Mouse (Mus musculus) liver, embryonic 11.5 days (tissue): ENCODE measurements around the gene Atp6v0b. TPM values are rescaled to one million over a fixed set of nuclear protein-coding genes. Genes with fewer than 3 reads are reported as not detected.

Source experiments
- ATAC-seq: fragments of 200-750 bp; cut with Nextera tagmentation; replicated peaks from 2 replicates; pipeline ENCODE4 v1.8.0; 2017; ENCODE audit warnings: moderate number of reproducible peaks, mild to moderate bottlenecking, moderate TSS enrichment, moderate library complexity; ENCODE audit not compliant: low FRiP score
- DNase-seq: peaks from one replicate; pipeline ENCODE4 v3.0.0-alpha.2; 2017; ENCODE audit warnings: low spot score
- H3K27ac ChIP-seq: fragments of 300-500 bp; sonication (generic); 2 replicates; pipeline ENCODE4 v1.5.1; 2014; ENCODE audit warnings: mild to moderate bottlenecking, low read depth, low read length, control low read depth
- H3K27me3 ChIP-seq: fragments of 300-500 bp; sonication (generic); replicated peaks from 2 replicates; pipeline ENCODE4 v1.6.1; 2014; ENCODE audit warnings: low read length, mixed read lengths; ENCODE audit not compliant: control insufficient read depth, insufficient read depth
- H3K36me3 ChIP-seq: fragments of 300-500 bp; sonication (generic); 2 replicates; pipeline ENCODE4 v1.6.1; 2014; ENCODE audit warnings: mild to moderate bottlenecking, low read length, moderate library complexity, mixed read lengths; ENCODE audit not compliant: control insufficient read depth, insufficient read depth
- H3K4me1 ChIP-seq: fragments of 300-500 bp; sonication (generic); replicated peaks from 2 replicates; pipeline ENCODE4 v1.6.1; 2014; ENCODE audit warnings: low read length, mixed read lengths; ENCODE audit not compliant: control insufficient read depth, insufficient read depth
- H3K4me2 ChIP-seq: fragments of 300-500 bp; sonication (generic); 2 replicates; pipeline ENCODE4 v1.6.1; 2014; ENCODE audit warnings: mild to moderate bottlenecking, control low read depth, moderate library complexity
- H3K4me3 ChIP-seq: fragments of 300-500 bp; sonication (generic); 2 replicates; pipeline ENCODE4 v1.5.1; 2014; ENCODE audit warnings: low read depth, low read length, control low read depth
- H3K9ac ChIP-seq: fragments of 300-500 bp; sonication (generic); 2 replicates; pipeline ENCODE4 v1.6.1; 2014; ENCODE audit warnings: low read depth, low read length, control low read depth
- H3K9me3 ChIP-seq: fragments of 300-500 bp; sonication (generic); 2 replicates; pipeline ENCODE4 v1.6.1; 2016; ENCODE audit warnings: low read length, inconsistent platforms, mixed read lengths; ENCODE audit not compliant: control insufficient read depth
- WGBS: fragments of 180-500 bp; shearing (Covaris S2); extraction: QIAGEN DNeasy Blood & Tissue Kit; methylation state at CpG from one replicate; pipeline ENCODE4 v1.1.7; 2014; 5-methylcytosine and 5-hydroxymethylcytosine counted together
- polyA plus RNA-seq: library from polyadenylated mRNA; unstranded; fragments of >200 nt; fragmentation: Nextera tagmentation; extraction: Ambion mirVana; gene quantifications from 2 replicates; pipeline ENCODE4 v1.2.1, GENCODE M21; 2014

The Atp6v0b gene
- polyA plus RNA-seq, 1 experiment from 2014 or later: 229 TPM

DNA sequence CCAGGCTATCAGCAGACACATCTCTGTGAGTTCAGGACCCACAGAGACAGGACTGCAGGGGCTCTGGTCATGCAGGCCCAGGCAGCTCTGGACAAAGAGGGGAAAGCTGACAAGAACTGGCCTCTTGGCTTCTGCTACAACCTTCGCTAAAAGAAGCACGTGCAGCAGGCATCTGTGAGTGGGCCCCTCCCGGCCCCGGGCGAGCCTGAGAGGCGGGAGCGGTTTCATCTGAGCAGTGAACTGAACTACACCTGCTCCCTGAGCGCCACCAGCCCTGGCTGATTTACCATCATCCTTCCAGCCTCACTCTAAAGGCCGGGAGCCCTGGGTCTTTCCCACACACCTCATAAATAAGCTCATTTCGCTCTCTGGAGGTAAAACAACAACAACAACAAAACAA is 8.8 kb downstream of the Atp6v0b start:
- ATAC-seq: no peak
- Histone ChIP-seq H3K4me3 (no peak overlapping the region), H3K4me2 (no peak overlapping the region), H3K27ac (no peak overlapping the region), H3K27me3 (no peaks in the 10 kb centered on the region; the same call in 1 of the 2 replicates), H3K4me1 (peaks cover under 1% of the 10 kb centered on the region; the same call in 1 of the 2 replicates), H3K9ac (no peak overlapping the region), H3K36me3 (peaks cover 4% of the 10 kb centered on the region; the same call in 1 of the 2 replicates), H3K9me3 (no peaks in the 10 kb centered on the region)
- no peak for DNase-seq
- 73% methylated on average over 10 of the region's 10 CpGs for WGBS

DNA sequence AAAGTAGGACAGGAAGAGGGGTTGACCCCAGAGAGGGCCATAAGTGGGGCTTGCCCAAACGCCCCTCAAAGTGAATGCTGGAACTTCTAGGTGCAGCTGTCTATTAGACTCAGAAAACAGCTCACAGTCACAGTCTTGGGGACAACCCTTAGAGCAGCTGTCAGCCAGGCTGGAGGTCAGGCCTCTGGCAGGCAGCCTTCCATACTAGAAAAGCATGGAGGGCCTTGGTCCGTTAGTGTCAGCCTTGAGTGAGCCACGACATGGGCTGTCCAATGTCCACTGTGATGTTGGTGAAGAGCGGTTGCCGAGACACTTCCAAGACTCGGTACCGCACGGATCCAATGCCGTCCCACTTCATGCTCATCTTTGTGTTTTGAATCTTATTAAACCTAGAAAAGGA is 13.5 kb downstream of the Atp6v0b start:
- Histone ChIP-seq H3K9ac (no peak overlapping the region), H3K4me3 (no peak overlapping the region), H3K27me3 (no peaks in the 10 kb centered on the region), H3K4me2 (no peak overlapping the region), H3K4me1 (peaks cover 18% of the 10 kb centered on the region), H3K36me3 (peaks cover 2% of the 10 kb centered on the region; the same call in 1 of the 2 replicates), H3K9me3 (no peaks in the 10 kb centered on the region), H3K27ac (no peak overlapping the region)
- 92% methylated on average over 9 of the region's 9 CpGs for WGBS
- DNase-seq (no peak), ATAC-seq (no peak)

DNA sequence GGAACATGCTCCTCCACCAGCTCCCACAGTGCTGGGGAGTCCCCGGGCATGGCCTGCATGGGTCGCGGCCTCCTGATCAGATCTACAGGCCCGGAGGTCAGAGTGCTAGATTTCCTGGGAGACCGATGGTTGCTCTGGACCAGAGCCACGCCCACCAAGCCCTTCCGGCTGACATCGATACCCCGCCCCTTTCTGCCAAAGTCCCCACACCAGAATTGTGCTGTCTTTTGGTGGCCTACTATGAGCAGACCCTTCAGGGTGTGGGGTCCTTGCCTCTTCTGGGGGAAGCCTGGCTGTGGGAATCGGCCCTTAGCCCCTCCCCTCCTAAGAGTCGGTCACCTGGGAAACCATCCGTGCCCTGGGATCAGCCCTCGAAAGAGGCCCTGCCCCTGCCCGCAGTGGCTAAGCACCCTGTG is 14.7 kb downstream of the Atp6v0b start, which contains the start of gene Ccdc24:
Gene Ccdc24, minus strand, starts transcription at position 87 of the 416 bp plus-strand sequence.
- DNase-seq: peak; percentile 59
- peak within 1 kb of the TSS; percentile 80 for H3K4me2 ChIP-seq
- H3K4me1 ChIP-seq: peaks cover 24% of the 10 kb centered on the region
- H3K9me3 ChIP-seq: no peaks in the 10 kb centered on the region
- H3K9ac ChIP-seq: peak within 1 kb of the TSS; percentile 52
- H3K4me3 ChIP-seq: peak within 1 kb of the TSS; percentile 32
- WGBS: 8% methylated on average over 14 of the region's 14 CpGs
- no peaks in the 10 kb centered on the region for H3K27me3 ChIP-seq
- no peak within 1 kb of the TSS; the same call in 1 of the 2 replicates for H3K27ac ChIP-seq
- peaks cover 5% of the 10 kb centered on the region; the same call in 1 of the 2 replicates for H3K36me3 ChIP-seq
- peak; percentile 32; the same call in 1 of the 2 replicates for ATAC-seq

DNA sequence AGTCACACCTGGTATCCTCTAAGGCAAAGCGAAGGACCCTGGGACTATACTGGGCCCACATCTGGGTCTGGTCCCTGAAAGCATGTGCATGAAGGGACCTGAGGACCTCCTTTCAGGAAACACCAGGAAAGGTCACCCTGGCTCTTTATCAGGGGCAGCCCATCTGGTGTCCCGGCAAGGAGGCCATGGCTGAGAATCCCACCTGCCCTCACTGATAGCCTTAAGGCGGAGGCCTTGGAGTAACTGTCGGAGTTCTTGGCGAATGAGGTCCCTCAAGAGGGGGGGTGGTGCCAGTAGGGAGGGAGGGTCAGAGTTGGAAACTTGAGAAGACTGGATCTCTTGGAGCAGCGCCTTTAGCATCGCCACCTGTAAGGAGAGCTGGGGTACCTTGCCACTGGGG is 15.3 kb downstream of the Atp6v0b start:
- peaks cover 27% of the 10 kb centered on the region for H3K4me1 ChIP-seq
- H3K27me3 ChIP-seq: peaks cover under 1% of the 10 kb centered on the region
- no peaks in the 10 kb centered on the region for H3K9me3 ChIP-seq
- H3K4me2 ChIP-seq: peak overlapping the region; percentile 80
- H3K9ac ChIP-seq: peak overlapping the region; percentile 52
- H3K27ac ChIP-seq: no peak overlapping the region; the same call in 1 of the 2 replicates
- no peak for DNase-seq
- ATAC-seq: peak; percentile 56
- H3K4me3 ChIP-seq: no peak overlapping the region; the same call in 1 of the 2 replicates
- H3K36me3 ChIP-seq: peaks cover 6% of the 10 kb centered on the region; the same call in 1 of the 2 replicates
- WGBS: 46% methylated on average over 7 of the region's 7 CpGs

DNA sequence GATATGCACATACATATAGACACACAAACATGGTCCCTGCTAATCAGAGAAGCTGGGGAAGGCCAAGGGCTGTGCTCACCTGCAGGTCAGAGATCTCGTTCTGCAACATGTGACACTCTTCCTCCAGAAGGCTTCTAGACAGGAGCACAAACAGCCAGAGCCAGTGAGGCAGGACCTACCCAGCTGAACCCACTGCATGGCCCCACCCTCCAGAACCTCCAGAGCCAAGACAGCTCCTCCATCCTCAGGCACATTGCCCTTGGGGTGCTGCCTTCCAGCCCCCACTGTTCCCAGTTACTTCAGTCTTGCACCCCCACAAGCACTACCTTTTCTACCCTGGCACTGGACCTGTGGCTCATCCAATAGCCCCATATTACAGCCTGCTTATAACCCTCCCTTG is 16.7 kb downstream of the Atp6v0b start:
- H3K36me3 ChIP-seq: peaks cover 7% of the 10 kb centered on the region; the same call in 1 of the 2 replicates
- no peaks in the 10 kb centered on the region for H3K9me3 ChIP-seq
- H3K27me3 ChIP-seq: peaks cover 3% of the 10 kb centered on the region
- ATAC-seq (0 out of 2 replicates have a peak, but pooled peaks have one; percentile 9), DNase-seq (no peak)
- H3K9ac ChIP-seq: no peak overlapping the region
- no peak overlapping the region for H3K4me2 ChIP-seq
- no peak overlapping the region for H3K4me3 ChIP-seq
- H3K4me1 ChIP-seq: peaks cover 29% of the 10 kb centered on the region
- WGBS: 32% methylated on average over 1 of the region's 1 CpGs
- no peak overlapping the region for H3K27ac ChIP-seq

DNA sequence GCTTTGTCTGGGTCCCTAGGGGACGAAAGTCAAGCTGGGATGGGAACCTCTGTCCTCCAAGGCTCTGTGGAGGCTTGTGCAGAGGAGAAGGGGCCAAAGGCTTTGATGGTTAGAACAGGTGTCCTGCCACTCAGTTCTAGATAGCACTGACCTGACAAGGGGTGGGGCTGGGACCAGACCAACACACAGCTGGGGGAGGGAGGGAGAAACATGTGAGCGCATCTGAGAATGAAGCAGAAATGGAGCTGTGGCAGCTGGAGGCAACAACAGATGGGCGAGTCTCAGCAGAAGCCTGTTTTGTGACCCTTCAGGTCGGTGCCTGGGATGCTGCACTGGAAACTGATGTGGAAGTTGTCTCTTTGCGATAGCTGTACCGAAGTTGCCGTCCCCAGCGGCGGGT is 17.8 kb downstream of the Atp6v0b start:
- peaks cover 3% of the 10 kb centered on the region for H3K27me3 ChIP-seq
- H3K4me3 ChIP-seq: no peak overlapping the region
- DNase-seq (no peak), ATAC-seq (no peak)
- no peak overlapping the region for H3K27ac ChIP-seq
- WGBS: 64% methylated on average over 9 of the region's 9 CpGs
- no peak overlapping the region for H3K9ac ChIP-seq
- no peak overlapping the region for H3K4me2 ChIP-seq
- peaks cover 11% of the 10 kb centered on the region; the same call in 1 of the 2 replicates for H3K36me3 ChIP-seq
- peaks cover 29% of the 10 kb centered on the region for H3K4me1 ChIP-seq
- no peaks in the 10 kb centered on the region for H3K9me3 ChIP-seq

DNA sequence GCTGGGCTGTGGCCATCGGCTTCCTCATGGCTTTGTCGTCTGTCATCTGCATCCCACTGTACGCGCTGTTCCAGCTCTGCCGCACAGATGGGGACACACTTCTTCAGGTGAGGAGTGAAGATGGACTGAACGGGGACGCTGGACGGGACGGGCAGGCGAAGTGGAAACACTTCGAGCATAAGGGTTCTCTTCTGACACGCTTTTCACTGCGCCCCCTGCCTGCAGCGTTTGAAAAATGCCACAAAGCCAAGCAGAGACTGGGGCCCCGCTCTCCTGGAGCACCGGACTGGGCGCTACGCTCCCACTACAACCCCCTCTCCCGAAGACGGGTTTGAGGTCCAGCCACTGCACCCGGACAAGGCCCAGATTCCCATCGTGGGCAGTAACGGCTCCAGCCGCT is 19.3 kb downstream of the Atp6v0b start:
- Histone ChIP-seq H3K4me2 (peak overlapping the region; percentile 15; the same call in 1 of the 2 replicates), H3K27ac (no peak overlapping the region), H3K4me1 (peaks cover 28% of the 10 kb centered on the region), H3K9me3 (no peaks in the 10 kb centered on the region), H3K27me3 (peaks cover 3% of the 10 kb centered on the region), H3K9ac (no peak overlapping the region), H3K4me3 (no peak overlapping the region), H3K36me3 (peaks cover 12% of the 10 kb centered on the region; the same call in 1 of the 2 replicates)
- 21% methylated on average over 24 of the region's 24 CpGs for WGBS
- ATAC-seq (no peak), DNase-seq (peak; percentile 62)

DNA sequence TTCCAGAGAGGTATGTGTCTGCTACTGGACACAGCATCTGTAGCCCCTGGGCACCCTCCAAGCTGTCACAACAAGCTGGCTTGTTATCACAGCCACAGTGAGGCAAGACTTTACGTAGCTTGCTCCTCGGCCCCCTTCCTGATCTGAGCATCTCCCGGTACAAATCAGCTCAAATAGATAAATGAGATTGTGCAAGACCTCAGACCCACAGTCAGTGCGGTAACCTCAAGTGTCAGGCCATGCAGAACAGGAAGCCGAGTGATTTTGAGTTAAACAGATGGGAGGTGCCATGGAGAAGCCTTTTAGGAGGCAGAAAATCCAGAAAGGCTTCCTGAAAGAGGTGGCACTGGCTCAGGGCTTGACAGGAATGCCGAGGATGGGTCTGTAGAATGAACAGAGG is 20.1 kb downstream of the Atp6v0b start:
- ATAC-seq (no peak), DNase-seq (no peak)
- Histone ChIP-seq H3K27me3 (peaks cover 3% of the 10 kb centered on the region), H3K4me1 (peaks cover 20% of the 10 kb centered on the region), H3K36me3 (peaks cover 12% of the 10 kb centered on the region; the same call in 1 of the 2 replicates), H3K4me2 (no peak overlapping the region), H3K9me3 (no peaks in the 10 kb centered on the region), H3K4me3 (no peak overlapping the region), H3K27ac (no peak overlapping the region), H3K9ac (no peak overlapping the region)
- 48% methylated on average over 6 of the region's 6 CpGs for WGBS

DNA sequence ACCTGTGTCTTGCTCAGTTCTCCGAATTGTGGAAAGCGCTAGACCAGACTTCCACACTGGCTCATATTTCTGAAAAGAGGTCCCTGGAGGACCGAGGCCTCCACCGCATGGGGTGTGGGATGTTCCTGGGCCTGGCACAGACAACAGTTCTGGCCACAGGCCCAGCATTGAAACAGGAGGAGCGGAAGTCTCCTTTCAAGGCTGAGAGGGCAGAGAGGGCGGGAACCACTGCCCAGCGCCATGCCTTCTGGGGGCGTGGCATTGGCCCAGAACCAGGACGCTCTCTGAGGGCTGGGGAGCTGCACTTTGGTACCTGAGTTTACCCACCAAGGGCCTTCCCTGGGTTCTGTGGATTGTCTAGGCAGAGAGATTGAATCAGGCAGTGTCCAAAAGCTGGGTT is 21.1 kb downstream of the Atp6v0b start:
- no peak for ATAC-seq
- Histone ChIP-seq H3K27ac (no peak overlapping the region), H3K36me3 (peaks cover 12% of the 10 kb centered on the region; the same call in 1 of the 2 replicates), H3K4me3 (no peak overlapping the region), H3K4me1 (peaks cover 13% of the 10 kb centered on the region; the same call in 1 of the 2 replicates), H3K4me2 (no peak overlapping the region), H3K9ac (no peak overlapping the region), H3K9me3 (no peaks in the 10 kb centered on the region), H3K27me3 (peaks cover 3% of the 10 kb centered on the region)
- DNase-seq: no peak
- WGBS: 82% methylated on average over 9 of the region's 9 CpGs
